Mouse (Mus musculus): ENCODE results near the gene Vopp1.
"Not testable (repeated sequence)": the region's sequence is repeated elsewhere in the genome, so short reads cannot be mapped to it uniquely, and the experiment has no call there.

Vopp1 gene

DNA sequence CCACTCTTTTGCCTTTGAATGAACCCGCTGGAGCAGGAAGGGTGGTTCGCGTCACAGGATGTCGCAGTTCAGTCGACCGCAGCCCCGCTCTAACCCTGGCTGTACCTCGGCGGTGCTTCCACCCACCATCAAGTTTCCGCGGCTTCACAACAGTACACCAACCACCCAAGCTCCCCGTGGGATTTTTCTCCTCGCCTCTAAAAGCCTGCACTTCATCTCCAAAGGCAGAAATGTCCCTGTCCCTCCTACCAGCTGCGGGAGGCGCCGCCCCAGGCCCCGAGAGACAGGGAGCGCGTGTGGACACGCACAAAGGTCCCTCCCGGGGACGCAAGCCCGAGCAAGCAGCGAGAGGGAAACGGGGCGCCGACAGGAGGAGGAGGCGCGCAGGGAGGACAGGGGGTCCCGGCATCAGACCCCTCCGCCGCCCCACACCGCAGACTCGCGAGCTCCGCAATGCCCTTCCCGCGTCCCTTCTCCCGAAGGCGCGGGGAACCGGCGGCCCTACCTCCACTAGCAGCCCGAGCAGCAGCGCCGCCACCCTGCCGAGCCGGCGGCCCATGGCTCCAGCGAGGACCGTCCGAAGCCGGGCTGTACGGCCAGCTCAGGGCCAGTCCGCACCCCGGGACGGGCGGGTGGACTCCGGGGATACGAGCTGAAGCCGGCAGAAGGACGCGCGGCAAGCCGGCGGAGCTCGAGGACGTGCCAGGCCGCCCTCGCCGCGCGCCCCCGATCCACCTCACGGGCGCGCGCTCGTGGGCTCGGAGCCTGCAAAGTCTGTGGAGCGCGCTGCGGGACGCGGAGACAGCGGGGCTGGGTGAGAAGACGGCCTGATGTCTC is at the start of gene Vopp1:
Vopp1 (minus strand) TSS at position 738 of the 837 bp plus-strand sequence.
- DNase-seq (ENCODE audit: low read depth, low spot score) = peak; percentile 70

DNA sequence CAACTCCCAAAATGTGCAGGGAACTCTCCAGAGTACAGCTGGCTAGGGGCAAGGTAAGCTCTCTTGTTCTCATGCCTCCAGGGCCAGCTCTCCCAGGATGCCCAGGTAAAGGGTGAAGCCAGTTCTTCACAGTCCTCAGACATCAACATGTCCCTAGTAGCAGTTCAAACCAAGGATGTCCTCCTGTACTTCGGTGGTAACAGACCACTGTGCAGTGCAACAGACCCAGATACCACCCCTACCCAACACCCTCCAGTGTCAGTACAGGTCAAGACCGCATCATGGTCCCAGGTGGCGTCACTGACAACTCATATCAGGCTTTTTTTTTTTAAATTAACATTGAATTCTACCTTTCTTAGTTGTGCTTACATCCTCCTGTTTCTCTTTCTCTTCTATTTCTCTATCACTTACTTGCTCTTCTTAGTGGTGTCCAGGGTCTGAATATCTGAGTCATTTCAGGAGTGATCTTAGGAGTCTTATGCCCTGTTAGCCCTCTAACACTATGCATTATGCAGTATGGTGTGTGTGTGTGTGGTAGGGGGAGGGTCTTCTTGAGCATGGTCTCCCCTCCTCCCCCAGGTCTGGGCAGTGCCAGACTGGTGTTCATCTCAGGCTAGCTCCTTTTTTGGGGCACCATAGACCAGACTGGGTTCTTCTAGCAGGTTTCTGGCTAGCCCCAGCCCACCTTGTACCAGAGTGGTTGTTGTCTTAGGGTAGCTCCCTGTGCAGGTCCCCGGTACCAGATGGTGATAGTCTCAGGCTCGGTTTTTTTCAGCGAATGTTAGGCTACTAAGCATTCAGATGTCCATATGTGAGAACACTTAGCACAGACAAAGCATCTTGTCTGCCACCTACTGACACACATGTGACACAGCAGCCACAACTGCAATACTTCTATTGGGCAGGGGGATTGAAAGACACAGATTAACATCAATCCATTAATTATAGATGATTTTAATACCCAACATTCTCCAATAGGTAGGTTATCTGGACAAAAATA is 34.4 kb upstream of the Vopp1 start:
- peak; percentile 18 for DNase-seq (ENCODE audit: low read depth, low spot score)

DNA sequence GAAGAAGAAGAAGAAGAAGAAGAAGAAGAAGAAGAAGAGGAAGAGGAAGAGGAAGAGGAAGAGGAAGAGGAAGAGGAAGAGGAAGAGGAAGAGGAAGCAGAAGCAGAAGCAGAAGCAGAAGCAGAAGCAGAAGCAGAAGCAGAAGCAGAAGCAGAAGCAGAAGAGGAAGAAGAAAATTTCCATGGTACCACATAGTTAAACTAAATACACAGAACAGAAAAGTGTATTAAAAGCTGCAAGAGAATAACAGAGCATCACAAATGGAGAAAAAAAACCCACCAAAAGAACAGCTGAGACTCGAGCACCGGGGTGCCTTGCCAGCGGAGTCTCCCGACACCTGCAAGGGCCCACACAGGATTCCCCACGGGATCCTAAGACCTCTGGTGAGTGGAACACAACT is 26.2 kb upstream of the Vopp1 start:
- not testable (repeated sequence) for DNase-seq (ENCODE audit: low read depth, low spot score)

DNA sequence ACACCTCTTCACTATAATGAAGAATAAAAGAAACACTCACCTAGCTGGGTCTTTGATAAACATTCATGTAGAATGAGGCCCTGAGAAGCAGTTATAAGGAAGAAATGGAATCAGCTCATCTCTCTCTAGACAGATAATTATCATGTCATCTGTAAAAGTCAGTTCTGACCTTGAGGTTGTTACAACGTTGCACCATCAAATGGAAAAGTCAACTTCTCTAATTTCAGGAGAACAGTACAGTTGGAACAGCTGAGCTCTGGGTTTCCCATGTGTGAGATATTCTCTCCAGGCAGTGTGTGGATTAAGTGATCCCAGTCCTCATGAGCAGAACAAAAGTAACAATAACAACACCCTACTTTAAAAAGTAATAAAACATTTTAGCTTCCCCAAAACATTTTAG is 25.3 kb upstream of the Vopp1 start, which contains the start of gene Vmn1r21:
Vmn1r21 (minus strand) TSS at position 58 of the 400 bp plus-strand sequence.
- no peak for DNase-seq (ENCODE audit: low read depth, low spot score)

DNA sequence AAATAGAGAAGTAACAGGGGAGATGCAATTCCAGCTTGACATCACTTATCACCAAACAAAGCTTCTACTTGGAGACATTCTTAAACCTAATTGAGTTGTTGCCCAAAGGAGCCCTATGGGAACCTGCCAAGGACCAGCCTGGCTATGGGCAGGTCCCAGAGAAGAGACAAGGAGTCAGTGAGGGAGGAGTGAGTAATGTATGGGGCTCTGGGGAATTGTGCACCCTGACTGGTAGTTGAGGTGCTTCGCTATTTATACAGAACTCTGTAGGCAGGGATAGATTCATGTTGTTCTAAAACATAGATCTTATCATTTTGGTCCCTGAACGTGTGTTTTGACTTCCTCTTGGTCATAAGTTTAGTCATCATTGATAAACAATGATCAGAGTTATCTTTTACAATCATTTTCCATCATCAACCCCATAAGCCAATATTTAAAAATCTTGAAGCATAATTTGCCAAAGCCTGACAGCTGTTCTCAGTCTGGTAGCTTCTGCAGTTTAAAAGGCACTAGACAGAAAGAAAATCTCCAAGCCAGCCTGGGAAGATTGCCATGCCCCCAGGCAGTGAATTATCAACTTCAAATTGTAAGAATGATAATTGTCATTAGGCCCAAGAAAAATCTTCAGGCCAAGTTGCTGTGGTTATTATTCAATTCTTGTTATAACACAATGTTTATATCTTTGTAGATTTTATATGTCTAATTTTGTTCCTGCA is 14.9 kb upstream of the Vopp1 start:
- no peak for DNase-seq (ENCODE audit: low read depth, low spot score)

DNA sequence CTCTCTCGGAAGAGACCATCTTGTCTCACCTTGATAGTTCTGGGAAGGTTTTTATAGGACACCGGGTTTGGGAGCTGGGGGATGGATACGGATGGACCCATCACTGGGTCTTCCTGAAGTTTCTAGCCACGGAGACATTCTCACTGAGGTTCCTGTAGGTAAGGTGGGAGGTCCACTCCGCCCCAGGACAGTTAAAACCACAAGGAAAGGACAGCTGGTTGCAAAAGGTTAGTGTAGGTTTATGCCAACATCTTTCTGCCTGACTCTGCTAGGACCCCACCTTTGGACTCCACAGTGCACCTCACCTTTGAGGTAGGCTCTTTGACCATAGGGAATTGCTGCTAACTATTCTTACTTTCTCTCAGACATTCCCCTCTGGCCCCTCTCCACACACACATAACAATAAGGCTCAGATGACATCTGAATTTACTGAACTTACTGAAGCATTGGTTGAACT is 328 bp upstream of the Vopp1 start:
- peak; percentile 15 for DNase-seq (ENCODE audit: low read depth, low spot score)

DNA sequence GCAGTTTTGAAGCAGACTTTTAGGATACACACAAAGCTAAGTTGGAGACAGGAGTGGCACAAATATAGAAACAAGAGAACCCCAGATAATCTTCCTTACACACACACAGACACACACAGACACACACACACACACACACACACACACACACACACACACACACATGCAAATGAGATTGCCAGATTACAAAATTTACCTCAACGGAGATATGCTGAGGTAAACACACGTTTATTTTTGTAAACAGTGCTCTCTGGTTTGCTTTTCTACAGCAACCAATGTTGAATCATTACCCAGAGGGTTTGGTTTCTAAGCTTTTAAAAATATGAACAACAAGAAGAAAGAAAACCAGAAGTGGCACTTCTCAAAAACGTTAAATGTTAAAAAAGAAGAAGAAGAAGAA is 1.5 kb downstream of the Vopp1 start:
- peak; percentile 29 for DNase-seq (ENCODE audit: low read depth, low spot score)

DNA sequence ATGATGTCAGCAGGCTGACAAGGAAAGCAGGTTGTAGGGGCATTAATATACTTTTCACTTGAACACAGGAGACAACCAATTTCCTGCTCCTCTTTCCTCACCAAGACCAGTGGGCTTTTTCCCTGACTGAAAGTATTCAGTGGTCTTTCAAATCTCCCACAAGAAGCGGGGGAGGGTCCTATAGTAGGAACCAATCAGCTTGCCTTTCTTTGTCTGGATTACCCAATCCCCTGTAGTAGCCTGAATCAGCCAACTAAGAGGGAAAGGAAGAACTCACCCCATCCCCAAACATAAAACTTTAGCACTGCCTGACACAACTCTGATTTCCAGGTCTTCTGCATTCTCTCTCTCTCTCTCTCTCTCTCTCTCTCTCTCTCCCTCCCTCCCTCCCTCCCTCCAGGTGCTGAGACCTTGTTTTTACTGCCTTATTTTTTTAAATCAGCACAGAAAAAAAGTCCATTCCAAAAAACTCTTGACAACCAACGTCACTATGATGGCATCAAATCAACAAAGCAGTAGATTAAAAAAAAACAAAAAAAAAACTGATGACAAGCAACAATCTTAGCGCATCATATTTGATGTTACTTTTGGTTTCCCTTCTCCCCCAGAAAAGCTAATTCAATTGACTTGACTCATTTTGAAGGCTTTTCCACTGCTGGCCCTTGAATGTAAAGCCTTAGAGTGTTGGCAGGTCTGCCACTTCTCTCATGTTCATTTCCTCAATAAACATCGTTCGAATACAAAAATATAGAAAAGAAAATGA is 2.1 kb downstream of the Vopp1 start:
- peak; percentile 23 for DNase-seq (ENCODE audit: low read depth, low spot score)

DNA sequence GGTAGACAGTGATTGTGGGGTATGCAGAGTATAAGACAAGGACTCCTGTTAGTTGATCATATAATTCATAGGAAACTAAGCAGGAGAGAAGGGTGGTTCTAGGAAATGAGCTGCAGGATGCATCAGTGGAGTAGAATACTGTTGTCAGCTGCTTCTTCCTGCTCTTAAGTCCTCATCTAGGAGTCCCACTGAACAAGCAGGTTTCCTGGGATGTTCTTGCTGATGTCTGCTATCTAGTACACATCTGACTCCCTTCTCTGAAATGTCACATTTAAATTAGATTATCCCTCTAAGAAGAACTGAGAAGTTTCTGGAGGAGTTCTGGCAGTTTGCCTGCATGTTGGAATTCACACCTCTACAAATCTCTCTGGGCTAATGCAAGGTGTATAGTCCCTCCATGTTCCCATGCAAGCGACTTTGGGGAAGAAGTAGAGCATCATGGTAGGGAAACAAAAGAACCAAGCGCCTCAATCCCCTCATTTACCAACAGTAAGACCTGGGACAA is 10.5 kb downstream of the Vopp1 start:
- DNase-seq (ENCODE audit: low read depth, low spot score) = no peak

DNA sequence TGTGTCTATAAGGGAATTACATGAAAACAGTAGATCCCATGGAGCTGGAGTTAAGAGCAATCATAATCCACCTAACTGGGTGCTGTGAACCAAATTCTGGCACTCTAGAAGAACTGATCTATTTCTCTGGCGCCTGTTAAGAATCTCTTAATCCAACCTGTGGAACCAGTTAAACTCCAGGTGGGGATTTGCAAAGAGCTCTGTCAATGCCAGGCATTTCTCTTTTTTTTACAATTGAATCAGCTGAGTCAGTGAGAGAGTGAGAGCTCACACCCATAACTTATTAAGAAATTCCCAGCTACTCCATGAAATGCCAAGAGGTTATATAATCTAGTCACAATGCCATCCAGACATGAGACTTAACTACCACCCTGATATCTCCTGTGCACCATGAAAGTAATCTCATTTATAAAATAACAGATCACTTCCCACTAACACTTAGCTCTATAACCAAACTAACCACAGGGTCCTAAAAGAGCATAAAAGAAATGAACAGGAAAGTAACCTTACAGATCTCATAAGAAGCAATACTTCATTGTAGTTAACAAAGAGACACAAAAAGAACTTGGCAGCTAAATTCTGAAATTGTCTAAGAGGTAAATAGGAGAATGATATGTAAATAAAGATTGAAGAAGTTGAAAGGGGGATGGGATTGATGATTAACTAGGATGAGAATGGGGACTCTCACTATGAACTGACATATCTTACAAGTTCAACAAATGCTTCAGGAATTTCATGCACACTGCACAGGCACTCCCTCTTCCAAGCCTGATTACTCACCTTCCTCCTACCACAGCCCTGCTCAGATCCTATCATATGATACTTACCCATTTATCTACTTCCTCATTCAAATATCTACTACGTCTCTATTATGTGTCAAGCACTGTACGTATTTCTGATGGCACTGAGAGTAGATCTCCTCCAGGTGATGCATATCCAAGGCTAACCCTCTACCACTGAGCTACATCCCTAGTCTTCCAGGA is 12.9 kb downstream of the Vopp1 start:
- DNase-seq (ENCODE audit: low read depth, low spot score) = no peak

DNA sequence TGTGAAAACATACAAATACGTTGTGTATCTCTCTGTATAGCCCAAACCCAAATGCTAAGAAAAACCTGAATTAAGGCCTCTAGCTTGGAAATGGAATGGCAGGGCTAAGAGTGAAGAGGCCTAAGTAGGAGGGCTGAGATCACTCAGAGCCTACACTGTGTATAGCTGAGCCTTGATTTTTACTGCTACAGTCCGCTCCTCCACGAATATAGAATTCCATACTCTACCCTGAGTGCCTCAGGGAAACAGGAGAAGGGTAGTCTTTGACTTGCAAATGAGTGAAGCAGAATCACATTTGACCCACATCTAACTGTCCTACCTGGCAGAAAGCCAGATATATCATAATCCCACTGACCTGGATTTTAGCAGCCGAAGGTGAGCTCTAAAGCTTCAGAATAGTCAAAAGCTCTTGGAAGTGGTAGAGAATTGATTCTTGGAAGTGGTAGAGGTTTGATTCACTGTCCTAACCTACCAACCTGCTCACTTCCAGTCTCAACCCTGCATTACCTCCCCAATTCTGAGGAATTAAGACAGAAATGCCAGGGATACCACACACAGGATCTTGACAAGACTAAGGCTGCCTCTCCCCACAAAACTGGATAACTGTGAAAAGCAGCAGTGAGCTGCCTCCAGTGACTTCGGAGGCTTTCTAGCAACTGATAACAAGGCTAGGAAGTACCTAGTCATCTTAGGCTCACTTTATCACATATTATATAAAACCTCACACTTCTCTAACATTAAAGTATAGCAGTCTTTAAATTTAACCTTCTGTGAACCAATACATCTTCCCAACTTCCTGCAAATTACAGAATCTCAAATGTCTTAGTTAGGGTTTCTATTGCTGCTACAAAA is 19.5 kb downstream of the Vopp1 start:
- DNase-seq (ENCODE audit: low read depth, low spot score) = peak; percentile 59

DNA sequence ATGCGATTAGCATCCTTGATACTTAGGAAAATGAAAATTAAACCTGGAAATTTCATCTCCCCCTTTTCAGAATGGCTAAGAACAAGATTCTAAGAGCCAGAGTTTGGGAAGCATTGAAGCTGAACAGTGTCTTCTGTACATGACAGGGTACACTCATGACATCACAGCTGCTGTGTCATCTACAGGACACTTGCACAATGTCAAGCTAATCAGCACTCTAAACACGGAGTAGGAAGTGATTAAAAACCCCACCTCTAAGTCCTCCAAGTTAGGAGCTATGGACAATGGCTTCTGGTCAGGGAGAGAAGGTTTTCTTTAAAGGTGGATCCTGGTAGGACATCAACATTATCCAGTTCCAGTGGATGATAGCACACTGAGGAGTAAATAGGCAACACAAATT is 21.8 kb downstream of the Vopp1 start:
- DNase-seq (ENCODE audit: low read depth, low spot score) = no peak

DNA sequence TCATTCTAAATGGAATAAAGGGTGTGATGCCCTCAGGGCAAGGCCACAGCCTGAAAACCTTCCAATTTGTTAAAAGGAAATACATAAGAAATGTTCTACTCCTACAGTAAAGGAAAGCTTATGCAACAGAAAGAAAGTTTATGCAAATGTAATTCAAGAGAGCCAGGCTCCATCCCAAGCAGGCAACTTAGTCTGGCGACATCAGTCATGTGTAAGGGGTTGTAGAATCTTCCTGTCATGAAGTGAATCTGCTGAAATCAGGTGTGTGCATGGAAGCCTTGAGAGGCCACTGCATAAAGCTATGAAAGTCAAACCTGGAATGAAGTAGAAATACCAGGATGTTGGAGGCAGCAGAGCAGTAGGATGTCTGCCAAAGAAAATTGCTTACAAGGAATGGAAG is 26.0 kb downstream of the Vopp1 start:
- no peak for DNase-seq (ENCODE audit: low read depth, low spot score)

DNA sequence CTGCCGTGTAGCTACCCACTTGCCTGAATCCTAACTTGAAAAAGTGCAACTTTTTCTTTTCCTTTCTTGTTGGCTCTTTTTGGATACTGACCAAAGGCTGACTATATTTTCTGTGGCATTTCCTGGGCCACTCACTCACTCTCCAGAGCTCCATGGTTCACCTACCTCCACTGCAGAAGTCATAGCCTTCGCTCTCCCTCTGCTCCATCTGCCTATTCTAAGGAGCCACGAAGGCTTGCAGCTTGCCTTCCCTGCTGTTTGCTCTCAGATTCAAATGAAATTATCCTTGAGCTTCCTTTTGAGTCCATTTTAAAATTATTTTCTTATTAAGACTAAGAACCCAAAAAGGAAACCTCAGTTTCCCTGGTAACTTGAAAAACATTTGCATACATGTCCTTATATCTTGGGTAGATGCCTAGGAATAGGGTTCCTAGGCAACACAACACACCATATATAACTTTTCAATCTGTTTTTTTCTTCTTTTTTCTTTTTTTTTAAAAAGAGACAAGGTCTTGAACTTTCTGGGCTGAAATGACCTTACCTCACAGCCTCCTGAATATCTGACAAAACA is 28.0 kb downstream of the Vopp1 start:
- DNase-seq (ENCODE audit: low read depth, low spot score) = no peak

DNA sequence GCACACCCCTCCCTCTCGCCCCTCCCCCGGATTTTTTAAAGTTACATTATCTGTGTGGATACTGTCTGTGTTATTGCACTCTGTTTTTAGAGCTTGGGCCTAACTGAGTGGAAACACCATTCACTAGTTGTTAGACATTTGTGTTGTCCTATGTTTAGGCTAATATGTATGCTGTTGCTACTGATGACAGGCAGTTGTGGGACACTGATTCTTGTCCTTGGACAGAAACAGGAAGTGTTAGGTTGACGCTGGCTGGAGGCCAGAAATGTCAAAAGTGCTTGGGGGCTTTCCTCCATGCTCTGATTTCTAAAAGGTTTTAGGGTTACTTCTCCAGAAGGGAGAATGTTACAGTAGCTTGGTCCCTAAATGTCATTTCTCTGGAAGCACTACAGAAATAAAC is 29.1 kb downstream of the Vopp1 start:
- DNase-seq (ENCODE audit: low read depth, low spot score) = no peak

DNA sequence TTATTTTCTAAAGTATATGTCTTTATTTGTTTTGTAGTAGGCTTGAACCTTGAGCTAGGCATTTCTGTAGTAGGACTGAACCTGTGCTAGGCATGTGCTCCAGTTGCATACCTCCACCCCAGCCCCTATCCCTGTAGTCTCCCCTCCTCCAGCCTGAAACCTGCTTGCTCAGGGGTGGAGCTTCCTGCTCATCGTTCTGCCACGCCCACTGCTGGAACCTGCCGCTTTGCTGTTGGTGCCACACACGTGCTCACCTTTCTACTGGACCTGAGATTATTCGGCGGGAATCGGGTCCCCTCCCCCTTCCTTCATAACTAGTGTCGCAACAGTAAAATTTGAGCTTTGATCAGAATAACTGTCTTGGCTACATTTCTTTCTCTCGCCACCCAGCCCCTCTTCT is 32.1 kb downstream of the Vopp1 start:
- not testable (repeated sequence) for DNase-seq (ENCODE audit: low read depth, low spot score)

DNA sequence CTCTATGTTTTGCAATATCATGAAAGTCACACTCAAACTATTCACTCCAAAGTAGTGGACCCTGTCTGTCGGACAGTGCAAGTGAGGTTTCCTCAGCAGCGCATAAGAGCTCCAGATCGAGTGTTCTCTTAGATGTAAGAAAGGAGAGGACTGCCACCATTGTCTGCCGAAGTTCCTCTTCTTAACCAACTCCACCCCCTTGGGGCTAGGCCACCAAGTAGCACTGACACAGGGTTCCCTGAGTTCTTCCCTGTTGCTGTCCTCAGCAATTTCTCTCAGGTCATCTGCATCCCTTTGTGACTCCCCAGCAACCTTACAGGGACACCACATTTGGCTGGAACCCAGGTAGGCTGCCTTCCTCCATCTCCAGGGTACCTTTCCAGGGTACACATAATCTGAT is 34.4 kb downstream of the Vopp1 start:
- no peak for DNase-seq (ENCODE audit: low read depth, low spot score)

DNA sequence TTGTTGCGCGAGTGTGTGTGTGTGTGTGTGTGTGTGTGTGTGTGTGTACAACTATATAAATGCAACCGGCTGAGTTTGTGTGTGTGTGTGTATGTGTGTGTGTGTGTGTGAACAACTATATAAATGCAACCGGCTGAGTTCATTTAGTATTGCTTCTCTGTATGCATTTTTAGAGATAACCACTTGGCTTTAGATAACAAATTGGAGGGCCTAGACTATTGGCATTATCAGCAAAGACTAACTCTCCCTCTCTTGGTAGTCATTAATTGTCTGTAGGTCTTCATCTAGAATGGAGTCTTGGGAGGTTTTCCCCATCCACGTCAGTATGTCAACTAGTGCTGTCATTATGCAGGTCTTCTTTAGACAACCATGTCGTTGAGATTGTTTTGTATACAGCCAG is 37.6 kb downstream of the Vopp1 start:
- DNase-seq (ENCODE audit: low read depth, low spot score) = no peak

Data from retina, adult 2 months (tissue).